Mouse (Mus musculus) cortical plate, adult 2 months (tissue): Measurements from ENCODE around the gene Cox11.
A peak's percentile ranks its signal among the peaks of the same experiment; 100 is the strongest.

Experiments used
- CTCF ChIP-seq: fragments of 200-500 bp; IDR thresholded peaks from 2 replicates; pipeline ENCODE4 v1.5.1; 2011; ENCODE audit warnings: mild to moderate bottlenecking, control low read depth, low read length; ENCODE audit not compliant: insufficient read depth; ENCODE audit errors: extremely low read depth
- POLR2A ChIP-seq: fragments of 200-500 bp; IDR thresholded peaks from 2 replicates; pipeline ENCODE4 v1.6.1; 2011; ENCODE audit warnings: mild to moderate bottlenecking, low read length, control low read depth; ENCODE audit not compliant: insufficient read depth; ENCODE audit errors: extremely low read depth

DNA sequence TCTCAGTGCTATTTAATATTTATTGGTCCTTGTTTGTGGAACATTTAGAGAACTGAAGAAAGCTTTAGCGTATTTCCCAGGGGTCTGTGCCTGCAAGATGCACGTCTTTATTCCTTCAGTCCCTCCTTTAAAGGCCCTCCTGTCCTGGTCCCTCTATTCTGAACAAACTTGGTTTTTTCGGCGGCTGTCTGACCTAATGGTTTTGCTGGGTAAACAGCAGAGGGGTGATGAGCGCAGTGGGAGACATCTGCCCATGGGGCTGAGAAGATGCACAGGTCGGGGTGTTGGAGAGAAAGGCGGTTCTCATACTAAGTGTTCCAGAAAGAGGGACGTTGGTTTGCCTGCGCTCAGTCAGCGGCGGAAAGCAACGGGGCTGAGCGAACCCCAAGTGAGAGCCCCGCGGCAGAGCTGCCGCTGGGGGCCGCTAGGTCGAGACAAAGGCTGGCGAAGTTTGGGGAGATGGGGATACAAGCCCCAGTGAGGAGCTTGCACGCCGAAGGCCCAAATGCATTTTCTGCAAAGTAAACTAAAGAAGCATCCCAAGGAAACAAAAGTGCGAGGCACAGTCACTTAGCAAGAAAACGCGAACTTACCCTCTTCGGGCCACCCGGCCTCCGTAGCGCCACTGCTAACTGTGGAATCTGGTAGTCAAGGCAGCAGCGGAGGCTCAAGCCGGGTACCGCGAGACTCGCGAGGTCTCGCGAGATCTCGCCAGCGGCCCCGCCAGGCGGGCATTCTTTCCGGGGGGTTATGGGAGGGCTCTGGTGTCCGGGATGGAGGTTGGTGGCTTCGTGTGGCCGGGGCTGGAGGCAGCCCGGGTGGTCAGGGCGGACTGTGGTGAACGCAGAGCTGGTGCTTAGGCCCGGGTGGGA is at the start of gene Cox11, which contains the start of gene Stxbp4:
- peak; percentile 24; the same call in 1 of the 2 replicates for TF ChIP-seq CTCF
- peak; percentile 73 for TF ChIP-seq POLR2A
